Mouse (Mus musculus) hindbrain, embryonic 13.5 days (tissue): Measurements from ENCODE around the gene Ms4a2. TPM values are rescaled to one million over a fixed set of nuclear protein-coding genes. Genes with fewer than 3 reads are reported as not detected.

Experiments
- polyA plus RNA-seq: library from polyadenylated mRNA; unstranded; fragments of >200 nt; fragmentation: Nextera tagmentation; extraction: Ambion mirVana; gene quantifications from 2 replicates; pipeline ENCODE4 v1.2.1, GENCODE M21; 2015

The Ms4a2 gene
- polyA plus RNA-seq, 1 experiment from 2014 or later, result 0.16 TPM

Other genes with a start within 250 kb of the Ms4a2 start
- gene Ms4a4a, start 248.2 kb downstream of the Ms4a2 start, polyA plus RNA-seq, result 2.1 and 2.6 TPM in 2 replicates
- gene Ms4a4c, start 218.9 kb downstream of the Ms4a2 start, polyA plus RNA-seq, result 0.14 and 0.44 TPM in 2 replicates
- not detected in 2 replicates for gene Ms4a4b, start 180.2 kb downstream of the Ms4a2 start, polyA plus RNA-seq
- gene Ms4a6c, start 154.4 kb downstream of the Ms4a2 start, polyA plus RNA-seq, result 2.6 and 3.7 TPM in 2 replicates
- not detected in 2 replicates for gene Gm8369, start 137.8 kb downstream of the Ms4a2 start, polyA plus RNA-seq
- gene Ms4a6b, start 107.2 kb downstream of the Ms4a2 start, polyA plus RNA-seq, result 2.2 and 3.6 TPM in 2 replicates
- not detected in 2 replicates for gene Ms4a4d, start 86.9 kb downstream of the Ms4a2 start, polyA plus RNA-seq
- 2.6 and 2.7 TPM in 2 replicates for gene Ms4a6d, start 18.9 kb downstream of the Ms4a2 start, polyA plus RNA-seq
- not detected in 2 replicates for gene Ms4a3, start 17.1 kb upstream of the Ms4a2 start, polyA plus RNA-seq
- gene Oosp2, start 36.8 kb upstream of the Ms4a2 start, polyA plus RNA-seq, result not detected in 2 replicates
- not detected in 2 replicates for gene Oosp1, start 67.4 kb upstream of the Ms4a2 start, polyA plus RNA-seq
- gene Oosp3, start 73.3 kb upstream of the Ms4a2 start, polyA plus RNA-seq, result not detected in 2 replicates
- not detected in 2 replicates for gene Gif, start 123.8 kb upstream of the Ms4a2 start, polyA plus RNA-seq
- gene Mrpl16, start 146.7 kb upstream of the Ms4a2 start, polyA plus RNA-seq, result 44.3 and 44.9 TPM in 2 replicates
- gene Stx3, start 195.7 kb upstream of the Ms4a2 start, polyA plus RNA-seq, result 11.3 and 12.8 TPM in 2 replicates
- gene Olfr1417, start 215.5 kb upstream of the Ms4a2 start, polyA plus RNA-seq, result not detected in 2 replicates
- not detected in 2 replicates for gene Olfr1418, start 237.3 kb upstream of the Ms4a2 start, polyA plus RNA-seq